Mouse (Mus musculus) stomach, postnatal 0 days (tissue): ENCODE data around the gene Sec31a.

Experiments used
- CTCF ChIP-seq: IDR thresholded peaks from 2 replicates; pipeline ENCODE4 v1.5.1; 2016; ENCODE audit warnings: antibody characterized with exemption, low read depth, mild to moderate bottlenecking, moderate library complexity
- EP300 ChIP-seq: optimal IDR thresholded peaks from 2 replicates; pipeline ENCODE3; 2016; ENCODE audit warnings: antibody characterized with exemption

- TF ChIP-seq CTCF (no peak), EP300 (no peak)
These were observed 22.8 kb upstream of the Sec31a start for GRCm38 (mm10) chr5:100438796-100439195.
